Mouse (Mus musculus) MEL (cell line): ENCODE data around the gene Camk1d. TPM values are rescaled to one million over a fixed set of nuclear protein-coding genes. Genes with fewer than 3 reads are reported as not detected.

Experiments used
- DNase-seq: peaks from one replicate; pipeline ENCODE4 v3.0.0; 2011; ENCODE audit warnings: low read depth, low spot score
- H3K27ac ChIP-seq: 2 replicates; pipeline ENCODE4 v1.5.1; 2012; ENCODE audit warnings: low read depth, mild to moderate bottlenecking, control low read depth, low read length, moderate library complexity; ENCODE audit not compliant: control insufficient read depth
- H3K27me3 ChIP-seq, 2 experiments: fragments of 150-350 bp in 1 of 2; sonication (generic) in 1 of 2; 2 replicates each; pipeline ENCODE4 v1.6.1; 2012; ENCODE audit warnings: low read length in 2 of 2, mild to moderate bottlenecking in 2 of 2, improper control_type of control experiment in 1 of 2, moderate library complexity in 1 of 2; ENCODE audit not compliant: insufficient read depth in 2 of 2, control insufficient read depth in 1 of 2
- H3K36me3 ChIP-seq, 2 experiments: 2 replicates each; pipeline ENCODE4 v1.6.1; 2012 to 2014; ENCODE audit warnings: low read length in 2 of 2, improper control_type of control experiment in 1 of 2, inconsistent platforms in 1 of 2, mild to moderate bottlenecking in 1 of 2; ENCODE audit not compliant: insufficient read depth in 2 of 2, control insufficient read depth in 1 of 2
- H3K4me1 ChIP-seq, 2 experiments: fragments of 150-350 bp in 1 of 2; sonication (generic) in 1 of 2; 2 replicates each; pipeline ENCODE4 v1.6.1; 2012; ENCODE audit warnings: low read length in 2 of 2, improper control_type of control experiment in 1 of 2, mild to moderate bottlenecking in 1 of 2; ENCODE audit not compliant: insufficient read depth in 2 of 2, control insufficient read depth in 1 of 2
- H3K4me3 ChIP-seq, 2 experiments: fragments of 150-350 bp in 1 of 2; sonication (generic) in 1 of 2; 2 replicates each; pipeline ENCODE4 v1.5.1; 2012; ENCODE audit warnings: low read depth in 2 of 2, low read length in 2 of 2, mild to moderate bottlenecking in 2 of 2, moderate library complexity in 2 of 2, control low read depth in 1 of 2, improper control_type of control experiment in 1 of 2; ENCODE audit not compliant: control insufficient read depth in 1 of 2, insufficient read depth in 1 of 2
- H3K79me2 ChIP-seq: 2 replicates; pipeline ENCODE4 v1.6.1; 2012; ENCODE audit warnings: mild to moderate bottlenecking, low read length, moderate library complexity; ENCODE audit not compliant: control insufficient read depth, poor library complexity, insufficient read depth
- H3K9ac ChIP-seq: 2 replicates; pipeline ENCODE4 v1.6.1; 2012; ENCODE audit warnings: low read depth, mild to moderate bottlenecking, control low read depth, low read length, moderate library complexity; ENCODE audit not compliant: control insufficient read depth, poor library complexity, severe bottlenecking
- H3K9me3 ChIP-seq: fragments of 150-350 bp; sonication (generic); replicated peaks from 2 replicates; pipeline ENCODE4 v1.6.1; 2012; ENCODE audit warnings: mild to moderate bottlenecking, low read length, improper control_type of control experiment, moderate library complexity; ENCODE audit not compliant: insufficient read depth
- CHD1 ChIP-seq: IDR thresholded peaks from 2 replicates; pipeline ENCODE4 v1.6.1; 2012; ENCODE audit warnings: low read depth, mild to moderate bottlenecking, inconsistent platforms, low read length, improper control_type of control experiment
- CHD2 ChIP-seq: IDR thresholded peaks from 2 replicates; pipeline ENCODE4 v1.6.1; 2011; ENCODE audit warnings: low read length, improper control_type of control experiment
- GATA1 ChIP-seq: IDR thresholded peaks from 2 replicates; pipeline ENCODE4 v1.6.1; 2011; ENCODE audit warnings: low read depth, low read length, improper control_type of control experiment
- MAX ChIP-seq: IDR thresholded peaks from 2 replicates; pipeline ENCODE4 v1.6.1; 2011; ENCODE audit warnings: low read length, improper control_type of control experiment
- MAZ ChIP-seq: IDR thresholded peaks from 2 replicates; pipeline ENCODE4 v1.6.1; 2012; ENCODE audit warnings: low read depth, mild to moderate bottlenecking, inconsistent platforms, low read length, improper control_type of control experiment
- MEF2A ChIP-seq: IDR thresholded peaks from 2 replicates; pipeline ENCODE4 v1.6.1; 2014; ENCODE audit warnings: low read depth, mild to moderate bottlenecking, inconsistent platforms, low read length, improper control_type of control experiment; ENCODE audit not compliant: poor library complexity, insufficient replicate concordance, severe bottlenecking; ENCODE audit errors: extremely low read depth
- NELFE ChIP-seq: IDR thresholded peaks from 2 replicates; pipeline ENCODE4 v1.6.1; 2011; ENCODE audit warnings: low read depth, low read length, improper control_type of control experiment
- POLR2A ChIP-seq, 2 experiments: IDR thresholded peaks; 2 replicates each; pipeline ENCODE4 v1.6.1; 2011 to 2012; ENCODE audit warnings: low read length in 2 of 2, mild to moderate bottlenecking in 2 of 2, control low read depth in 1 of 2, improper control_type of control experiment in 1 of 2, low read depth in 1 of 2, moderate library complexity in 1 of 2; ENCODE audit not compliant: control insufficient read depth in 1 of 2, insufficient read depth in 1 of 2, poor library complexity in 1 of 2
- POLR2AphosphoS5 ChIP-seq: IDR thresholded peaks from 2 replicates; pipeline ENCODE4 v1.6.1; 2012; ENCODE audit warnings: low read depth, borderline replicate concordance, mild to moderate bottlenecking, inconsistent platforms, low read length, moderate library complexity, mixed read lengths
- SIN3A ChIP-seq: IDR thresholded peaks from 2 replicates; pipeline ENCODE4 v1.6.1; 2012; ENCODE audit warnings: low read length, improper control_type of control experiment, inconsistent platforms
- SMC3 ChIP-seq: IDR thresholded peaks from 2 replicates; pipeline ENCODE4 v1.6.1; 2011; ENCODE audit warnings: low read depth, low read length, improper control_type of control experiment
- TBP ChIP-seq: IDR thresholded peaks from 2 replicates; pipeline ENCODE4 v1.8.0; 2011; ENCODE audit warnings: low read depth, low read length, improper control_type of control experiment
- TCF12 ChIP-seq: IDR thresholded peaks from 2 replicates; pipeline ENCODE4 v1.6.1; 2014; ENCODE audit warnings: low read depth, mild to moderate bottlenecking, inconsistent platforms, low read length, improper control_type of control experiment, moderate library complexity
- USF1 ChIP-seq: IDR thresholded peaks from 2 replicates; pipeline ENCODE4 v1.6.1; 2014; ENCODE audit warnings: low read depth, mild to moderate bottlenecking, inconsistent platforms, low read length, improper control_type of control experiment, moderate library complexity
- ZMIZ1 ChIP-seq: IDR thresholded peaks from 2 replicates; pipeline ENCODE4 v1.6.1; 2012; ENCODE audit warnings: low read depth, mild to moderate bottlenecking, inconsistent platforms, low read length, improper control_type of control experiment, moderate library complexity
- polyA plus RNA-seq, 2 experiments: library from polyadenylated mRNA; stranded (reverse) in 1 of 2; unstranded in 1 of 2; fragments of >175 nt in 1 of 2; fragments of >200 nt in 1 of 2; gene quantifications; 2 replicates each; pipeline versions ENCODE4 v1.2.1 to v1.2.4; 2012; ENCODE audit warnings: low replicate concordance in 2 of 2, low read depth in 1 of 2; ENCODE audit not compliant: insufficient read length in 2 of 2, insufficient read depth in 1 of 2, missing spikeins in 1 of 2
- total RNA-seq: library from RNA; depleted of rRNA; stranded (reverse); fragments of 300-350 nt; gene quantifications from 2 replicates; pipeline ENCODE4 v1.2.3, GENCODE M21; 2012

Gene Camk1d
- total and polyA plus RNA-seq, 3 experiments = 2.9 to 4.4 TPM; not detected in 1

DNA sequence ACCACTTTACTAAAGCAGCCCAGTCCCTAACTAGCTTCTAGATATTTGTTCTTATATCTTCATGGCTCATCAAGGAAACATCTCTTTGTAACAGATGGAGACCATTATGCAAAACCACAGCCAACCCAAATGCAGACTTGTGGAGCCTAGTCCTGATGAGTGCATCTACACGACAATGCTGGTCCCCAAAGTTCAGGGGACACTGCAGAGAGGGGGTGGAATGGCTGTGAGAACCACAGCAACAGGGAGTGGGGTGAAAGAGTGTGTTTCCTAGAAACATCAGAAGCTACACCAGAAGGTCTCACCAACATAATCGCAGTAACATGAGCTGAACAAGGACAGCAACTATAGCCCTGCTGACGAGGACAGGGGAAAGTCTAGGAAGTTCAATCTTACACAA lies 152.9 kb downstream of the Camk1d start:
- no peaks in the 10 kb centered on the region for H3K27me3 ChIP-seq
- no peaks in the 10 kb centered on the region for H3K4me1 ChIP-seq
- TF ChIP-seq MAX = no peak
- no peak for TF ChIP-seq USF1
- no peaks in the 10 kb centered on the region for H3K9me3 ChIP-seq
- H3K79me2 ChIP-seq = no peaks in the 10 kb centered on the region
- no peak overlapping the region for H3K9ac ChIP-seq
- H3K4me3 ChIP-seq = no peak overlapping the region
- H3K36me3 ChIP-seq = no peaks in the 10 kb centered on the region
- DNase-seq = no peak
- H3K27ac ChIP-seq = no peak overlapping the region

GRCm38 (mm10) chr2:5553264-5553663 lies 161.1 kb downstream of the Camk1d start:
- no peak for DNase-seq
- no peaks in the 10 kb centered on the region for H3K4me1 ChIP-seq
- no peak overlapping the region for H3K27ac ChIP-seq
- no peaks in the 10 kb centered on the region for H3K9me3 ChIP-seq
- H3K4me3 ChIP-seq = no peak overlapping the region
- H3K79me2 ChIP-seq = no peaks in the 10 kb centered on the region
- H3K36me3 ChIP-seq = no peaks in the 10 kb centered on the region
- H3K27me3 ChIP-seq = no peaks in the 10 kb centered on the region
- no peak overlapping the region for H3K9ac ChIP-seq
- TF ChIP-seq SIN3A (no peak), NELFE (no peak), POLR2A (IDR thresholded peaks at IDR 0.05; ENCODE audit: control insufficient read depth in 1 of 2, insufficient read depth in 1 of 2, low read depth in 1 of 2, low read length in 2 of 2, poor library complexity in 1 of 2) (no peak)

DNA sequence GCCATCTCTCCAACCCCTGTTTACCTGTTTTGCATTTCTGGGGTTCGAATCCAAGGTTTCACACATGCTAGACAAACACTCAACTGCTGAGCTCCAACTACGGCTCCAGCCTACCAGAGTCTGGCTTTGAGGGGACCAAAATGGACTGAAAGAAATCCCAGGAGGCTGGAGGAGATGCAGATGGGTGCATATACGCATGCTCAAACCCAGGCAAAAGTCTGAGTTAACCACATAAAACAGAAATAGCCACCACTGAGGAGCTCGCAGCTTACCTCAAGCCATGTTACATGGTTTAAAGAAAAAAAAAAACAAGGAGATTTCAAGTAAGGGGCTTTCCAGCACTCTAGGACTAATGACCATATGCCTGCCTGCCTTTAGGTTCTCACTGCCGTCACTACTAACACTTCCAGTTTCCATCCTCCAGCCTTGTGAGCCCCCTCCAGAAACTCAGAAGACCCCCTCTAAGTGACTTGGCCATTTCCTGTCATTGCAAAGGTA lies 162.5 kb downstream of the Camk1d start:
- H3K9ac ChIP-seq = no peak overlapping the region
- no peaks in the 10 kb centered on the region for H3K27me3 ChIP-seq
- no peak for DNase-seq
- no peaks in the 10 kb centered on the region for H3K9me3 ChIP-seq
- no peaks in the 10 kb centered on the region for H3K4me1 ChIP-seq
- no peaks in the 10 kb centered on the region for H3K79me2 ChIP-seq
- H3K36me3 ChIP-seq = no peaks in the 10 kb centered on the region
- no peak overlapping the region for H3K27ac ChIP-seq
- no peak overlapping the region for H3K4me3 ChIP-seq
- TF ChIP-seq NELFE = no peak
- TF ChIP-seq GATA1 = no peak
- TF ChIP-seq ZMIZ1 = no peak
- no peak for TF ChIP-seq POLR2AphosphoS5
- no peak for TF ChIP-seq MAZ
- TF ChIP-seq TBP = no peak
- no peak for TF ChIP-seq MEF2A
- no peak for TF ChIP-seq CHD2
- TF ChIP-seq TCF12 = no peak
- TF ChIP-seq CHD1 = no peak
- TF ChIP-seq SMC3 = no peak
